Mouse (Mus musculus) stomach, embryonic 16.5 days (tissue): ENCODE data around the gene 1700034I23Rik. TPM values are rescaled to one million over a fixed set of nuclear protein-coding genes. Genes with fewer than 3 reads are reported as not detected.
"Not testable (repeated sequence)": the region's sequence is repeated elsewhere in the genome, so short reads cannot be mapped to it uniquely, and the experiment has no call there.

ENCODE experiments used
- ATAC-seq: fragments of 200-750 bp; cut with Nextera tagmentation; 2 replicates; pipeline ENCODE4 v1.8.0; 2017; ENCODE audit warnings: moderate number of reproducible peaks, moderate TSS enrichment; ENCODE audit not compliant: insufficient read depth, low FRiP score
- H3K27ac ChIP-seq: fragments of 300-500 bp; sonication (generic); 2 replicates; pipeline ENCODE4 v1.5.1; 2014; ENCODE audit warnings: low read length
- H3K27me3 ChIP-seq: fragments of 300-500 bp; sonication (generic); 2 replicates; pipeline ENCODE4 v1.6.1; 2014; ENCODE audit warnings: low read length, control low read depth, mixed read lengths; ENCODE audit not compliant: control insufficient read depth, insufficient read depth
- H3K36me3 ChIP-seq: fragments of 300-500 bp; sonication (generic); 2 replicates; pipeline ENCODE4 v1.6.1; 2014; ENCODE audit warnings: low read length; ENCODE audit not compliant: control insufficient read depth, insufficient read depth
- H3K4me1 ChIP-seq: fragments of 300-500 bp; sonication (generic); 2 replicates; pipeline ENCODE4 v1.6.1; 2014; ENCODE audit warnings: low read length, control low read depth, mixed read lengths; ENCODE audit not compliant: control insufficient read depth, insufficient read depth
- H3K4me2 ChIP-seq: fragments of 300-500 bp; sonication (generic); 2 replicates; pipeline ENCODE4 v1.6.1; 2014; ENCODE audit warnings: low read depth, low read length, mixed read lengths
- H3K4me3 ChIP-seq: fragments of 300-500 bp; sonication (generic); replicated peaks from 2 replicates; pipeline ENCODE4 v1.5.1; 2014; ENCODE audit warnings: mild to moderate bottlenecking, low read length
- H3K9ac ChIP-seq: fragments of 300-500 bp; sonication (generic); 2 replicates; pipeline ENCODE4 v1.6.1; 2014; ENCODE audit warnings: low read length
- H3K9me3 ChIP-seq: fragments of 300-500 bp; sonication (generic); replicated peaks from 2 replicates; pipeline ENCODE4 v1.6.1; 2016; ENCODE audit warnings: low read length, control low read depth; ENCODE audit not compliant: control insufficient read depth
- WGBS: fragments of 180-500 bp; shearing (Covaris S2); extraction: QIAGEN DNeasy Blood & Tissue Kit; methylation state at CpG from one replicate; pipeline ENCODE4 v1.1.7; 2014; 5-methylcytosine and 5-hydroxymethylcytosine counted together
- polyA plus RNA-seq: library from polyadenylated mRNA; unstranded; fragments of >200 nt; fragmentation: Nextera tagmentation; extraction: Ambion mirVana; gene quantifications from 2 replicates; pipeline ENCODE4 v1.2.1, GENCODE M21; 2015

Gene 1700034I23Rik
- polyA plus RNA-seq, 1 experiment from 2014 or later, result 0.14 TPM

GRCm38 (mm10) chr3:40893816-40894258, 8.5 kb downstream of the 1700034I23Rik start:
- not testable (repeated sequence) for H3K36me3 ChIP-seq, H3K9me3 ChIP-seq, H3K4me1 ChIP-seq, H3K27me3 ChIP-seq
- Histone ChIP-seq H3K27ac (peak overlapping the region; percentile 66), H3K4me2 (peak overlapping the region; percentile 60), H3K4me3 (peak overlapping the region; percentile 59), H3K9ac (peak overlapping the region; percentile 70)
- WGBS, result under 1% methylated on average over 33 of the region's 38 CpGs
- peak; percentile 100 for ATAC-seq

GRCm38 (mm10) chr3:40853123-40853738, 49.1 kb downstream of the 1700034I23Rik start:
- not testable (repeated sequence) for H3K4me3 ChIP-seq, H3K36me3 ChIP-seq, H3K9me3 ChIP-seq, H3K4me2 ChIP-seq, H3K4me1 ChIP-seq, H3K27me3 ChIP-seq, H3K27ac ChIP-seq, H3K9ac ChIP-seq, ATAC-seq
- WGBS, result 90% methylated on average over 3 of the region's 3 CpGs

Other genes with a start within 250 kb of the 1700034I23Rik start
- gene Slc25a31, start 193.7 kb downstream of the 1700034I23Rik start, polyA plus RNA-seq, result 0.10 and 0.30 TPM in 2 replicates
- 13.9 and 14.1 TPM in 2 replicates for gene Hspa4l, start 158.0 kb downstream of the 1700034I23Rik start, polyA plus RNA-seq
- gene Plk4, start 102.5 kb downstream of the 1700034I23Rik start, polyA plus RNA-seq, result 33.1 and 35.9 TPM in 2 replicates
- 6.1 and 6.9 TPM in 2 replicates for gene Mfsd8, start 55.7 kb downstream of the 1700034I23Rik start, polyA plus RNA-seq
- 6.9 and 8.9 TPM in 2 replicates for gene Abhd18, start 55.6 kb downstream of the 1700034I23Rik start, polyA plus RNA-seq
- 9.4 and 11.6 TPM in 2 replicates for gene Larp1b, start 47.3 kb upstream of the 1700034I23Rik start, polyA plus RNA-seq
- gene Pgrmc2, start 180.5 kb upstream of the 1700034I23Rik start, polyA plus RNA-seq, result 28.6 and 36.4 TPM in 2 replicates